Mouse (Mus musculus) adrenal gland, adult 18-20 months (tissue): Measurements from ENCODE around the gene Taf10. TPM values are rescaled to one million over a fixed set of nuclear protein-coding genes. Genes with fewer than 3 reads are reported as not detected.
A peak's percentile ranks its signal among the peaks of the same experiment; 100 is the strongest.

Source experiments
- DNase-seq, 2 experiments: peaks; one replicate each; pipeline ENCODE4 v3.0.0; 2021 to 2022; ENCODE audit warnings: low spot score in 2 of 2
- long read RNA-seq, 2 experiments: library from polyadenylated mRNA; stranded (forward); transcript quantifications; one replicate each; pipeline ENCODE4 v2.0.0; 2021
- total RNA-seq, 2 experiments: library from RNA; stranded (reverse); gene quantifications; 1 replicate in 1 of 2; 2 replicates in 1 of 2; pipeline ENCODE4 v1.2.3; 2021

Taf10 gene
- 100 to 1,000 TPM; 206 to 214 TPM for total RNA-seq
- long read RNA-seq, experiment 1, full-length matches to known transcripts: 37 of 52 reads
- long read RNA-seq, experiment 1, partial matches to known transcripts: 0 of 52 reads
- long read RNA-seq, experiment 1, other reads (novel, unspliced or antisense): 15 of 52 reads
- long read RNA-seq, experiment 2, full-length matches to known transcripts: 127 of 134 reads
- long read RNA-seq, experiment 2, partial matches to known transcripts: 1 of 134 reads
- long read RNA-seq, experiment 2, other reads (novel, unspliced or antisense): 6 of 134 reads

- DNase-seq: peak; percentile 80 to 83
Observed at GRCm38 (mm10) chr7:105743926-105744590, at the start of gene Taf10. Taf10 (minus strand) TSS chr7:105744361.

GRCm38 (mm10) chr7:105793701-105794100 lies 49.5 kb upstream of the Taf10 start:
- DNase-seq: no peak

GRCm38 (mm10) chr7:105791147-105791546 lies 47.0 kb upstream of the Taf10 start:
- DNase-seq: no peak

GRCm38 (mm10) chr7:105787285-105788140 lies 43.4 kb upstream of the Taf10 start, which contains the start of gene Dchs1:
Dchs1 (minus strand) TSS chr7:105787654.
- DNase-seq: peak in 1 of 2 experiments; percentile 12

GRCm38 (mm10) chr7:105786506-105787284 lies 42.5 kb upstream of the Taf10 start:
- DNase-seq: no peak

- no peak for DNase-seq
Observed at GRCm38 (mm10) chr7:105784556-105784955, 40.4 kb upstream of the Taf10 start.

GRCm38 (mm10) chr7:105783861-105784260 lies 39.7 kb upstream of the Taf10 start:
- DNase-seq: no peak

GRCm38 (mm10) chr7:105778553-105779265 lies 34.5 kb upstream of the Taf10 start:
- DNase-seq: no peak

GRCm38 (mm10) chr7:105777797-105778552 lies 33.8 kb upstream of the Taf10 start:
- no peak for DNase-seq

GRCm38 (mm10) chr7:105777316-105777715 lies 33.2 kb upstream of the Taf10 start:
- no peak for DNase-seq

GRCm38 (mm10) chr7:105776026-105776425 lies 31.9 kb upstream of the Taf10 start:
- no peak for DNase-seq

- no peak for DNase-seq
Observed at GRCm38 (mm10) chr7:105774661-105775060, 30.5 kb upstream of the Taf10 start.

- DNase-seq: no peak
Observed at GRCm38 (mm10) chr7:105773041-105773440, 28.9 kb upstream of the Taf10 start.

- DNase-seq: no peak
Observed at GRCm38 (mm10) chr7:105772331-105772730, 28.2 kb upstream of the Taf10 start.

GRCm38 (mm10) chr7:105769959-105770358 lies 25.8 kb upstream of the Taf10 start:
- no peak for DNase-seq

GRCm38 (mm10) chr7:105767729-105768165 lies 23.6 kb upstream of the Taf10 start:
- DNase-seq: no peak

GRCm38 (mm10) chr7:105764331-105764730 lies 20.2 kb upstream of the Taf10 start:
- DNase-seq: no peak

GRCm38 (mm10) chr7:105762517-105763270 lies 18.5 kb upstream of the Taf10 start:
- no peak for DNase-seq
